Mouse (Mus musculus): Measurements from ENCODE around the gene Rad9a. TPM values are rescaled to one million over a fixed set of nuclear protein-coding genes. Genes with fewer than 3 reads are reported as not detected.

The Rad9a gene
- polyA plus RNA-seq, 1 experiment from 2014 or later, result 45.8 TPM

GRCm38 (mm10) chr19:4214771-4215450 is 13.4 kb upstream of the Rad9a start:
- peak; percentile 35 for DNase-seq (ENCODE audit: low spot score)
- H3K4me3 ChIP-seq (ENCODE audit: low read depth, low read length), result peak overlapping the region; percentile 59
- H3K9ac ChIP-seq (ENCODE audit: low read length), result peak overlapping the region; percentile 65
- peaks cover 8% of the 10 kb centered on the region for H3K4me1 ChIP-seq (ENCODE audit: control insufficient read depth, insufficient read depth, low read length)
- H3K4me2 ChIP-seq (ENCODE audit: low read depth), result peak overlapping the region; percentile 97
- no peak overlapping the region for H3K27ac ChIP-seq (ENCODE audit: low read depth, low read length)
- 0 out of 2 replicates have a peak, but pooled peaks have one; percentile 20 for ATAC-seq (ENCODE audit: insufficient read depth, low FRiP score, low TSS enrichment)
- under 1% methylated on average over 35 of the region's 81 CpGs for WGBS
- peaks cover 50% of the 10 kb centered on the region for H3K27me3 ChIP-seq (ENCODE audit: control insufficient read depth, insufficient read depth, low read length)
- no peaks in the 10 kb centered on the region for H3K9me3 ChIP-seq (ENCODE audit: control insufficient read depth, low read length)
- no peaks in the 10 kb centered on the region for H3K36me3 ChIP-seq (ENCODE audit: control insufficient read depth, insufficient read depth, low read length)

DNA sequence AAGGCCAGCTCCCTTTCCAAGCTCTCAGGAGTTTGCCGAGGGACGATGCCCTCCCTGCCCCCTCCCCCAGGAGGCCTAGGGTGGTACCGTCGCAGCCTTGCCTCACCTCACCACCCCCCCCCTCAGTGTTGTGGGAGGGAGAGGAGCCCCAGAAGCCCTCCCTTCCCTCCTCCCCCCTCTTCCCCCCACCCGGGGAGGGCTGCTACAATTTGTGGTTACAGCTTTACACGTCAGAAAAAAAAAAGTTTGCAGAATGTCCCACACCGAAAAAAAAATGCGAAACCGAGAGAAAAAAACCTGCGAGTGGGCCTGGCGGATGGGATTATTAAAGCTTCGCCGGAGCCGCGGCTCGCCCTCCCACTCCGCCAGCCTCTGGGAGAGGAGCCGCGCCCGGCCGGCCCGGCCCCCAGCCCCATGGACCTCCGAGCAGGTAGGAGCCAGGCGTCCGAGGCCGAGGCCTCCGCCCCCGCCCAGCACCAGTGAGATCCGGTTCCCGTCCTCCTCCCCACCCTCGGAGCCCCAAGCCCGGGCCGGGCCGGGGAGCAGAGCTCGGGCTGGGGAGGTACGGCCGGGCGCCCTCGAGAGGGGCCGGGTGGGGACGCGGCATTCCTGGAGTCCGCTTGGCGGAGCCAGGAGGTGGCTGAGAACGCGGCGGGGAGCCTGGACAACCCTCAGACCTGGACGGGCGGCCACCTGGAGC is 12.8 kb upstream of the Rad9a start, which contains the start of the genes Clcf1 and AC109138.7:
TSS of gene Clcf1 (plus strand) at position 168 of the 700 bp plus-strand sequence.
TSS of gene AC109138.7 (plus strand) at position 287 of the 700 bp plus-strand sequence.
- no peaks in the 10 kb centered on the region for H3K36me3 ChIP-seq (ENCODE audit: control insufficient read depth, insufficient read depth, low read length)
- H3K9ac ChIP-seq (ENCODE audit: low read length), result peak within 1 kb of the TSS; percentile 65
- H3K9me3 ChIP-seq (ENCODE audit: control insufficient read depth, low read length), result no peaks in the 10 kb centered on the region
- peak within 1 kb of the TSS; percentile 97 for H3K4me2 ChIP-seq (ENCODE audit: low read depth)
- H3K27ac ChIP-seq (ENCODE audit: low read depth, low read length), result no peak within 1 kb of the TSS
- H3K27me3 ChIP-seq (ENCODE audit: control insufficient read depth, insufficient read depth, low read length), result peaks cover 50% of the 10 kb centered on the region
- peak; percentile 50 for ATAC-seq (ENCODE audit: insufficient read depth, low FRiP score, low TSS enrichment)
- DNase-seq (ENCODE audit: low spot score), result peak; percentile 59
- H3K4me3 ChIP-seq (ENCODE audit: low read depth, low read length), result peak within 1 kb of the TSS; percentile 59
- WGBS, result under 1% methylated on average over 49 of the region's 49 CpGs
- peaks cover 8% of the 10 kb centered on the region for H3K4me1 ChIP-seq (ENCODE audit: control insufficient read depth, insufficient read depth, low read length)

- Histone ChIP-seq H3K27ac (ENCODE audit: low read depth, low read length) (no peak overlapping the region), H3K36me3 (ENCODE audit: control insufficient read depth, insufficient read depth, low read length) (no peaks in the 10 kb centered on the region), H3K27me3 (ENCODE audit: control insufficient read depth, insufficient read depth, low read length) (peaks cover 52% of the 10 kb centered on the region), H3K4me3 (ENCODE audit: low read depth, low read length) (peak overlapping the region; percentile 59; the same call in 1 of the 2 replicates), H3K4me2 (ENCODE audit: low read depth) (no peak overlapping the region), H3K4me1 (ENCODE audit: control insufficient read depth, insufficient read depth, low read length) (peaks cover 8% of the 10 kb centered on the region), H3K9me3 (ENCODE audit: control insufficient read depth, low read length) (no peaks in the 10 kb centered on the region), H3K9ac (ENCODE audit: low read length) (no peak overlapping the region)
- 3% methylated on average over 9 of the region's 9 CpGs for WGBS
- no peak for ATAC-seq (ENCODE audit: insufficient read depth, low FRiP score, low TSS enrichment)
- no peak for DNase-seq (ENCODE audit: low spot score)
Measured at GRCm38 (mm10) chr19:4213524-4213974, 12.1 kb upstream of the Rad9a start.

- Histone ChIP-seq H3K4me2 (ENCODE audit: low read depth) (no peak overlapping the region), H3K9ac (ENCODE audit: low read length) (no peak overlapping the region), H3K27me3 (ENCODE audit: control insufficient read depth, insufficient read depth, low read length) (peaks cover 51% of the 10 kb centered on the region), H3K4me1 (ENCODE audit: control insufficient read depth, insufficient read depth, low read length) (peaks cover 8% of the 10 kb centered on the region), H3K9me3 (ENCODE audit: control insufficient read depth, low read length) (no peaks in the 10 kb centered on the region), H3K4me3 (ENCODE audit: low read depth, low read length) (no peak overlapping the region), H3K36me3 (ENCODE audit: control insufficient read depth, insufficient read depth, low read length) (no peaks in the 10 kb centered on the region), H3K27ac (ENCODE audit: low read depth, low read length) (no peak overlapping the region)
- ATAC-seq (ENCODE audit: insufficient read depth, low FRiP score, low TSS enrichment), result no peak
- WGBS, result 21% methylated on average over 4 of the region's 4 CpGs
- DNase-seq (ENCODE audit: low spot score), result no peak
Measured at GRCm38 (mm10) chr19:4211891-4212588, 10.6 kb upstream of the Rad9a start.

DNA sequence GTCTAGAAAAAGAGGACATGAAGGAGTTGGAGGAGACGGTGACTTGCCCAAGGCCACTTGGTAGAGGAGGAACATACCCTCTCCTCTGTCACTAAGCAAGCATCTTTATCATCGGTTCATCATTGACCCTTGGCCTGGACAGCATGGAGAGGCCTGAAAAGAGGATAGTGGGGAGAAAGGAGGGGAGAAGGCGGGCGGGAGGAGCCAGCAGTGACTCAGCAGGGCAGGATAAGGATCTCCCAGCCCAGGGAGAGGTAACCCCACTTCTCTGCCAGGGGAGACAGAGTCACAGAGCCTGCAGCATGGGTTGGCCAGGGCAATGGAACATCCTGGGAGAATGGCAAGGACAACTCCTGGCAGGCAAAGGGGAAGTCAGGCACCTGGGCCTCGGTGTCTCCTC is 7.1 kb upstream of the Rad9a start:
- H3K4me1 ChIP-seq (ENCODE audit: control insufficient read depth, insufficient read depth, low read length), result no peaks in the 10 kb centered on the region; the same call in 1 of the 2 replicates
- no peak for ATAC-seq (ENCODE audit: insufficient read depth, low FRiP score, low TSS enrichment)
- WGBS, result 68% methylated on average over 5 of the region's 5 CpGs
- no peak overlapping the region for H3K4me2 ChIP-seq (ENCODE audit: low read depth)
- H3K27me3 ChIP-seq (ENCODE audit: control insufficient read depth, insufficient read depth, low read length), result peaks cover 19% of the 10 kb centered on the region
- no peaks in the 10 kb centered on the region for H3K9me3 ChIP-seq (ENCODE audit: control insufficient read depth, low read length)
- H3K4me3 ChIP-seq (ENCODE audit: low read depth, low read length), result no peak overlapping the region
- no peak overlapping the region for H3K27ac ChIP-seq (ENCODE audit: low read depth, low read length)
- H3K36me3 ChIP-seq (ENCODE audit: control insufficient read depth, insufficient read depth, low read length), result no peaks in the 10 kb centered on the region
- H3K9ac ChIP-seq (ENCODE audit: low read length), result no peak overlapping the region
- no peak for DNase-seq (ENCODE audit: low spot score)

DNA sequence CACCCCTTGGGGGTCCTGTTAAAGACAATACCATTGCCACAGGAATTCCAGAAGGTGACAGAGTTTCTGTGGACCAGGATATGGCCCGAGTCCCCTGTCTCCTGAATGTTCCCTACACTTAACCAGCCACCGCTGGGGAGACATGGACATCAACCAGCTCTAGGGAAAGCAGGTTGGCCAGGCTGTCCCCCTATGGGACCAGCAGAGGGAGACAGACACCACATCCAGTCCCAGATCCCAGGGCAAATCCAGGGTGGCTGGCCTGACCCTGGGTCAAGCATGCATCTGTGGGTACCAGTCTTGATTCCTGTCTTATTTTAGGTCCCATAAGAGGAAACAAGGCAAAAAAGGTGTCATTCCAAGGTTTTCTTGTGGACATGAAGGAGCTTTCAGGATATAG is 5.5 kb upstream of the Rad9a start:
- DNase-seq (ENCODE audit: low spot score), result peak; percentile 73
- H3K4me1 ChIP-seq (ENCODE audit: control insufficient read depth, insufficient read depth, low read length), result no peaks in the 10 kb centered on the region; the same call in 1 of the 2 replicates
- no peaks in the 10 kb centered on the region for H3K36me3 ChIP-seq (ENCODE audit: control insufficient read depth, insufficient read depth, low read length)
- no peak overlapping the region for H3K4me3 ChIP-seq (ENCODE audit: low read depth, low read length)
- no peak overlapping the region for H3K27ac ChIP-seq (ENCODE audit: low read depth, low read length)
- 0% methylated on average over 2 of the region's 2 CpGs for WGBS
- no peak overlapping the region for H3K9ac ChIP-seq (ENCODE audit: low read length)
- H3K9me3 ChIP-seq (ENCODE audit: control insufficient read depth, low read length), result no peaks in the 10 kb centered on the region
- ATAC-seq (ENCODE audit: insufficient read depth, low FRiP score, low TSS enrichment), result no peak
- H3K4me2 ChIP-seq (ENCODE audit: low read depth), result no peak overlapping the region
- H3K27me3 ChIP-seq (ENCODE audit: control insufficient read depth, insufficient read depth, low read length), result peaks cover 7% of the 10 kb centered on the region; the same call in 1 of the 2 replicates

GRCm38 (mm10) chr19:4204889-4205288 is 3.4 kb upstream of the Rad9a start:
- WGBS, result 63% methylated on average over 3 of the region's 4 CpGs
- peaks cover 4% of the 10 kb centered on the region; the same call in 1 of the 2 replicates for H3K27me3 ChIP-seq (ENCODE audit: control insufficient read depth, insufficient read depth, low read length)
- ATAC-seq (ENCODE audit: insufficient read depth, low FRiP score, low TSS enrichment), result no peak

DNA sequence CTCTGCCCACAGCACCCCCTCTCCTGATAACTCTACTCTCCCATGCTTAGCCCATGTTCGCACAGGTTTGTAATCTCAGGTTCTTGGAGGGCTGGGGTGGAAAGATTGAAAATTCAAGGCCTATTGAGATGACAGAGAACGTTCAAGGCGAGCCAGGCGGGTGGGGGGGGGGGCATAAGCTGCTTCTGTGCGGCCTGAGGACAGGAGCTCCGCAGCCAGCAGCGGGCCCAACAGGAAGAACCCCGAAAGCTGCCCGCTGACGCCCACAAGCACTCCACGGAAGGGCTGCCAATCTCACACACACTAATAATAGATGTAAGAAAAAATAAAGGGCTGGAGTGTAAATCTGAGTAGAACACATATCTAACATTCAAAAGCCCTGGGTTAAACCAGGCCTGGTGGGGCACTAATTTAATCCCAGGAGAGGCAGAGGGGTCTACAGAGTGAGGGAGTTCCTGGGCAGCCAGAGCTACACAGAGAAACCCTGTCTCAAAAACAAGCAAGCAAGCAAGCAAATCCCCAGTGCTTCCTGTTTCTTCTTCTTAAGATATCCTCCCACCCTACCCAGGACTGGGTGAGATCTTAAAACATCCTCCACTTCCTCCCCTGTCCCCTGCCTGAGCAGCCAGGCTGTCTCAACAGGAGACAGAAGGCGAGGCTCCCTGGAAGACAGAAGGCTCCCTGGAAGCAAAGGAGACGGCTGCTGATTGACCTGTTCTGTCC is 2.3 kb upstream of the Rad9a start:
- Histone ChIP-seq H3K9ac (ENCODE audit: low read length) (no peak overlapping the region), H3K27ac (ENCODE audit: low read depth, low read length) (no peak overlapping the region), H3K4me2 (ENCODE audit: low read depth) (no peak overlapping the region), H3K36me3 (ENCODE audit: control insufficient read depth, insufficient read depth, low read length) (no peaks in the 10 kb centered on the region), H3K9me3 (ENCODE audit: control insufficient read depth, low read length) (no peaks in the 10 kb centered on the region), H3K4me1 (ENCODE audit: control insufficient read depth, insufficient read depth, low read length) (peaks cover 4% of the 10 kb centered on the region), H3K27me3 (ENCODE audit: control insufficient read depth, insufficient read depth, low read length) (peaks cover 3% of the 10 kb centered on the region; the same call in 1 of the 2 replicates), H3K4me3 (ENCODE audit: low read depth, low read length) (no peak overlapping the region)
- ATAC-seq (ENCODE audit: insufficient read depth, low FRiP score, low TSS enrichment), result no peak
- 64% methylated on average over 13 of the region's 13 CpGs for WGBS
- no peak for DNase-seq (ENCODE audit: low spot score)

More at GRCm38 (mm10) chr19:4204889-4205288, 3.4 kb upstream of the Rad9a start:
- no peak for DNase-seq (ENCODE audit: low spot score)
- Histone ChIP-seq H3K27ac (ENCODE audit: low read depth, low read length) (no peak overlapping the region), H3K4me3 (ENCODE audit: low read depth, low read length) (no peak overlapping the region), H3K9me3 (ENCODE audit: control insufficient read depth, low read length) (no peaks in the 10 kb centered on the region), H3K36me3 (ENCODE audit: control insufficient read depth, insufficient read depth, low read length) (no peaks in the 10 kb centered on the region), H3K4me1 (ENCODE audit: control insufficient read depth, insufficient read depth, low read length) (peaks cover 4% of the 10 kb centered on the region), H3K4me2 (ENCODE audit: low read depth) (no peak overlapping the region), H3K9ac (ENCODE audit: low read length) (no peak overlapping the region)

Data from neural tube, embryonic 11.5 days (tissue).